Mouse (Mus musculus) c-Kit-positive CD71-positive TER-119-positive erythroid progenitor cells, embryonic 14.5 days (primary cell): ENCODE measurements around the gene Zdhhc14.

ENCODE experiments used
- DNase-seq: peaks from one replicate; pipeline ENCODE4 v3.0.0-alpha.2; 2013; ENCODE audit warnings: low spot score

Gene Zdhhc14

DNA sequence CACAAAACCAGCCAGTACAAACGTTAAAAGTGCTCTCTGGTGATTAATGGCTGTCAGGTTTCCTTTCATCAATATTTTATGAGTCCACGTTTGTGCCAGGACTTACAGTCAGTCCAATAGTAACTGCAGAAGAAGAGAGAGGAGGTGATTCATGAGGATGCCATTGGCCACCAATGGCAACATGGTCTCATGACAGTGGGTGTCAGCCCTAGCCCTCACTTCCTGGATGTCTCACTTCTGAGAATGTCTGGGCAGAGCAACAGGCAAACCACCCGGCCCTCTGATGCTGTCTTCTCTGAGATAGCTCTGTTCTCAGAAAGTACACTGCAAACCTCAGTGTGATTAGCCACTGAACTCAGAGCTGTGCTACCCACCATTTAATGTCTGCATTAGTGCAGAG, 176.1 kb downstream of the Zdhhc14 start:
- no peak for DNase-seq

DNA sequence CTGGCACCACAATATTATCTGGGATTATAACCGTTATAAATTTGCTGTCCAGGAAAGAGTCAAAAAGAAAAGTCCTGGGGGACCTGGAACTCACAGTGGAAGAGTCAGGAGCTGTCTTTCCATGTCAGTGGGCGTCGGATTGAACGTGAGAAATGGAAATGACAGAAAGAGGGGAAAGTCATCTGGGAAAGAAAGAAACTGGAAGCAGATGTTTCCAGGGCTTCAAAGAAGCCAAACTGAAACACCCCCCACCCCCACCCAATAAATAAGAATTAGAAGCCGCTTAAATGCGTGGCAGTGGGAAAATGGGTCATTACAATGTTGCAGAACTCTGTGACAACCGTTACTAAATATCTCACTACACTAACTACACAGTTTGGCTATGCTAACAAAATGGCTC, 176.6 kb downstream of the Zdhhc14 start:
- no peak for DNase-seq

DNA sequence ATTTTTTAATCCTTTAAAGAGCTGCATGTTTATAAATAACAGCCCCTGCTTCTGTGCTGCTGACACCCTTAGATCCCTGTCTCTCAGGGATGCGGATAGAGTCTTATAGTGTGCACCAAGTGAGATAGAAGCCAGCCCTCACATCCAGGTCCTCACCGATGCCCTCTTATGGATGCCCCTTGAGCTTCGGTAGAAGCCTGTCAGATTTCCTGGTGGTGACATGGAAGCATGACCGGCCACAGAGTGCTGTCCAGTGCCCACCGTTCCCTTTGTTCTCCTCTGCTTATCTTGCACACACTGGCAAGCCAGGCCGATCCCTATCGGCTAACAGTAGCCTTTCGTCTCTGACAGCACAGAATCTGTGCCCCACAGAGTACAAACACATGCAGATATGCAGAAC, 183.6 kb downstream of the Zdhhc14 start:
- no peak for DNase-seq

DNA sequence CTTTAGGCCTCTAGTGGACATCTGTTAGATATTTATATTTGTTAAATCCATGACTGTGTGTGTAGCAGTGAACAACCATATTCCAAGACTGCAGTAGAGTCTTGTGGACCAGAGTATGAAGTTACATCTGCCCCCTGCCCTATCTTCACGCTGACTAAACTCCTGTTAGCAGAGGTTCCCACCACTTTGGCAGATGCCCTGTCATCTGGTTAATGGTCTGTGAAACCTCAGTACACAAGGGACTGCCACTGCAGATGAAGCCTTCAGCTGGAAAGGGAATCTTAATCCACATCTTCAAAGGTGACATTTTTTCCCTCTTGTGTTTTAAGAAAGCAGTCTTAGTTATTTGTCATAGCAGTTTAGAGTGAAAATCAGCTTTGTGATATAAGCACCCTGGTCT, 187.0 kb downstream of the Zdhhc14 start:
- no peak for DNase-seq

DNA sequence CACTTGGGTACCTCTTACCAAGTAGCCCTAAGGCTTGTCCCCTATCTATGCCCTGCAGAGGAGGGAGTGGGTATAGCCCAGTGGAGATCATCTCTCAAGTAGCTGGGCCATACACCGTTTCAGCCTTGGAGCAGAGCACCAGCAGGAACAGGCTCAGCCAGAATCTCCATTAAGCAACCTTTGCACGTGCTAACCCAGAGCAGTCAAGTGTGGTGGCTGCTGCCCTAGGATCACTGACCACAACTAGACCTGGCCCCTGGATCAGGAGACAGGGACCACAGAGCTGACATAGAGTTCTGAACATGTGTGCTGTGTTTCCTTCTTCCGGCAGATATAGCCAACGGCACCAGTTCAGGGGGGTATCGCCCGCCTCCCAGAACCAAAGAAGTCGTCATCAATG, 193.0 kb downstream of the Zdhhc14 start:
- no peak for DNase-seq

DNA sequence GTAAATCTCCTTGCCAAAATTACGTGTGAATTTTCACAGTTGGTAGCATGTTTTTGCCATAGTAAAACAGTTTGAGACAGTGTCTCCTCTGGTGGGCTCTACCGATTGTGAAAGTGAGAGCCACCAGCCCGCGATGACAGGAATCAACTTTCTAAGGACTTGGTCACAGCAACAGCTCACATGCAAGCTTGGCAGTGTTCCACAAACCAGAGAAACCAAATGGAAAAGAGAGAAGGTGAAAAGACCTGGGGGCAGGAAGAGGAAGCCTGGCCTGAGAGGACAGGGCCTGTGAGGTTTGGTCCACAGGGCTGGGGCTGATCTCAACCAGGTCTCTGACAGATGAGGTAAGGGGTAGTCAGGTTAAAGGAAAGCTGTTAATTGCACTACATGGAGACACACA, 195.5 kb downstream of the Zdhhc14 start:
- DNase-seq: no peak

DNA sequence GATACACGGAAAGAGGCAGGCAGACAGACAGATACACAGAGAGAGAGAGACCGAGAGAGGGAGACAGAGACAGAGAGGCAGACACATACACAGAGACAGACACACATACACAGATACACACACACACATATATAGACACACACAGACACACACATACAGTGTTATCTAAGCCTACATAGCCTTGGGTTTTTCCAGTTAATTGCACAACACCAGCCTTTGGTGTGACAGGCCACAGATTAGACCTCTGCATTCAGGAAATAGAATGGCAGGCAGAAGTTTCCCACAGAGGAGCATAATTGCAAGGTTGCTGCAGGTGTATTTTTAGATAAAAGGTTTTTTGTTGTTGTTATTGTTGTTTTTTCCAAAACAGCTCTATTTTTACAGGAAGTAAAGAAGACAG, 195.9 kb downstream of the Zdhhc14 start:
- DNase-seq: no peak

DNA sequence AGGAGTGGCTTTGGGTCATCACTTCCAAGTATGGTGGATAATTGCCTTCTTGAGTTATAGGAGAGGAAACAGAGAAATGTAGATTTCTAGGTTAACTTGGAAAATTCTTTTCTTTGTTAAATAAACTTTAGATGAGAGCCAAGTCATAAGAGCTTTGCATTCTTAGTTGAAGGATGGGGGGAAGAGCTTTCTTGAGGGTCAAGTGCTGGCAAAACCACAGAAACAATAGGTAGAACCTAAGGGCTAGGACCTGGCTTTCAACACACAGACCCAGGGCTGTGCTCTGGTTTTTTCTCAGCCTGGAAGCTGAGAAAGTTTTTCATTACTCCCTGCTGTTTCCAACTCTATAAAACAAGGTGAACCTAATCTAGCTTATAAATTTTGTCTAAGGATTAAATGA, 196.3 kb downstream of the Zdhhc14 start:
- no peak for DNase-seq

DNA sequence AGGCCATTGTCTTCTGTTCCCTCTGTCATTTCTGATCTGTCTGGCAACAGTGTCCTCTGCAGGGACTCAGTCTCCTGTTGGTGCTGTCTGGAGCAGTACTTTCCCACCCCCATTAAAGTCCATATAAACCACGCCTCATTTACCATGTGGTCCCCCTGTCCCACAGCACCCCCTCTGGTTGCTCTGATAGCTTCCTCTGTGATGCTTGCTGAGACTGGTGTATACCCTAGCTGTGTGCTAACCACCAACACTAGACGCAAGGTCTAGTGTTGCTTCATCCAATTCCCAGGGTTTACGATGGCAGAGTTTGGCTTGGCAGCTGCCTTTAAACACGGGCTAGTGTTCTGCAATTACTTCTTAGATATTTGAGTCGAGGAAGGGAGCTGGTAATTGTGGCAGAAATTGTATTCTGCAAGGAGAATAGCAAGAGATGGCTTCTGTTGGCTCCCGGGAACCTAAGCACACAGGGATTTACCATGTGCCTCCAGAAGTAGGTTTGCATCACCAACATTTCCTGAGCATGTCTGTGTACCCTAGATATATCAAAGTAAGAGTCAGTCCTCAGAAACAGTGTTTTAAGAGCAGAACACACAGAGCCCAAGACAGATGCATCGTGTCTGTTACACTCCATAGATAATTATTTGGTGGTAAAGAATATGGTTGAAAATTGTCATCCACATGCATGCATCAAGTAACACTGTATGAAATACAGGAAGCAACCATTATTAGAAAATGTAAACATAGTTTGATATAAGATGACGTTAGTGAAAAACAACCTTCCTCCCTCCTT, 198.6 kb downstream of the Zdhhc14 start:
- DNase-seq: no peak

DNA sequence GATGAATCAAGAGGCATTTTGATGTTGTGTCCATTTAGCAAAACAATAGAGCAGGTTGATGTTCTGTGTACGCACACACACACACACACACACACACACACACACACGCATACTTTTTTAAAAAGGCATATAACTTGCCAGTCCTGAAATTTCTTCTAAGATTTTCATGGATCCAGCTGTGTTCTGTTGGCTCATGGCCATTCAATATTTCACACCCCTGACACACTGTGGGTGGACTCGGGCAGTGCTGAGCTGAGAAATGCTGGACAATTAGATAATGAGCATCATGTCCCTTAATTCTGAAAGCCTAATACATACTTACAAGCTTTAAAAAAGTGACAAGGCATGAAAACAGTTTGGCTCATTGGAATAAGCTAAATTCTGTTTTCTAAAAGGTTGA, 200.3 kb downstream of the Zdhhc14 start:
- DNase-seq: no peak

DNA sequence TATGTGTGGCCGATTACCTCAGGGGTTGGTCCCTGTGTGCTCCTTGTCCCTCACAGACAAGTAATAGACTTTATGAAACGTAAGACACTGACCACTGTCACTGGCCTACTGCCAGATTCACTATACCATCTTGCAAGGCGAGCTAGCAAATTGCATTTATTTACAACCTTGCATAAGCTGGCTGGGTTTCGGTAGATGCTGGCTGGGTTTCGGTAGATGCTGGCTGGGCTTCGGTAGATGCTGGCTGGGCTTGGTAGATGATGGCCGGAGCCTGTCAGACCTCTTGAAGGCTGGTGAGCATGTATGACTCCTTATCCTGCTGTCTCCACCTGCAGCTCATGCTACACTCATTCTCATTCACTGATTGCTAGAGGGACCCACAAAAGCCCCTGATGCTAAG, 200.9 kb downstream of the Zdhhc14 start:
- no peak for DNase-seq

DNA sequence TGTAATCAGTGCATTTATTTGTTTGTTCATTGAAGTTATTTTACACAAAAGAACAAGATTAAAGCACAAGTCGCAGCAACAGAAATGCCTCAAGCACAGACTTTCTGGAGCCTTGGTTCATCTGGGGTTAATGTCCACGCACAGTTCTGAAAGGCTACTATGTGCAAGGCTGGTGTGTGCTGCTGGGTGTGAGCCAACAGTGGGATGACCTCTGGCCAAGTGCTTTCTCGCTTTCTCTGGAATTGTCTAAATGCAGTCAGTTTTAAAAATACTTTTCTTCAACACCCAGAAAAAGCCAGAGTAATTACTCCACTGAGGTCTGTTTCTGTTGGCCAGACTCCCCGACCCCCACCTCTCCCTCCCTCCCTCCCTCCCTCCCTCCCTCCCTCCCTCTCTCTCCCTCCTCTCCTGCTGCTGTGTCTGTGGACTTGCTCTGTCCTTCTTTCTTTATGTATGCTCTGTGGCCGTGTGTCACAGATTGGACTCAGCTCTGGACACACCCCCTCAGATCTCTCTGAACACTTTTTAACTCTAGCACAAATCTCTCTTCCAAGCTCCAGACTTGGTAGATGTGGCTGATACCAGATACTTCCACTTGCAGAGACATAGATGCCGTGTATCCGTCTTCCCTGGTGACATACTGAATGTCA, 206.2 kb downstream of the Zdhhc14 start:
- DNase-seq: no peak

DNA sequence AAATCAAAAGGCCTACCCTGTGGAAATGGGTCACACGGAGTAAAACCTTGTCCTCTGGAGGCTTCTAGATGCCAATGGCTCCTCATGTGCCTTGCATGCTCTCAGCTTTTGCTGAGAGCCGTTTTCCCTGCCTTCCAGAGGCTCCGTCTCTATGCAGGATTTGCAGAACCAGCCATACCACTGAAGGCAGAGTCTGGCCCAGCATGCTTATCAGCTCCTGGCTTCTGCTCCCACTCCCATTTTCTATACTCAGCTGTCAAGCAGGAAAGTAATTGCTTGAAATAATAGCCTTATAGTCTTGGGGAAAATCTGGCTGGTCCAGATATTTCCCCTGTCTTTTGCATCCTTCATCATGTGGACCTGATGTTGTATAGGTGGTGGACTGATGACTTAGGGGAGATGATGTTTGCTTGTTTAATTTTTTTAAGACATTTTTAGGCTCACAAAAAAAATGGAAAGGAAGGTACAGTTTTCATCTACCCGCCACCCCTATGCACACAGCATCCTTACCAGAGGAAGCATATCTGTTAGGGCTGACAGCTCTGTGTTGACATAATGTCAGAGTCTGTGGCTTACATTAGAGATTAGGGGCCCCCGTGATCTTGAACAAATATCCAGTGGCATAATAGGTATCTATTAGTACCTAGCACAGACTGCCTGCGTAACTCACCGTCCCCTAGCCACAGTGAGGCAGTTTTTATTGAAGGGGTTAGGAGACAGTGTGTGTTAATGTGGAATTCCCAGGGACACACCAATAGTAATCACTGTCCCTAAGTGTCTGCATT, 218.2 kb downstream of the Zdhhc14 start:
- DNase-seq: no peak

DNA sequence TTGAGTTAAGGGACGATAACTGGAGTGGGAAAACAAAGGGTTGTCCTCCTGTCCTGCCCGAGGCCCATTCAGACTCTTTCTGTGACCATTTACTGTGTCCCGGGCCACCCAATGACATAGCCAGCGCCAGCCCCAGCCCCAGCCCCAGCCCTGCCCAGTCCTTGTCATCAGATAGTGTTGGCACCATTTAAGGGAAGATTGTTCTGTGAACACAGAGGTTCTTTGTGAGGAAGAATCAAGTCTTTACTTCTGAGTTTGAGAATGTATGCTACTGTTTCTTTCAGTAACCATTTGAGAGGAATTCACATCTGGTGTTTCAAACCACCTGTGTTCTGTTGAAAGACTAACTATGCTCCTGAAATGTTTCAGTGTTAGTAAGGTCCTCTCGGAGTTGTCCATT, 219.5 kb downstream of the Zdhhc14 start:
- no peak for DNase-seq

DNA sequence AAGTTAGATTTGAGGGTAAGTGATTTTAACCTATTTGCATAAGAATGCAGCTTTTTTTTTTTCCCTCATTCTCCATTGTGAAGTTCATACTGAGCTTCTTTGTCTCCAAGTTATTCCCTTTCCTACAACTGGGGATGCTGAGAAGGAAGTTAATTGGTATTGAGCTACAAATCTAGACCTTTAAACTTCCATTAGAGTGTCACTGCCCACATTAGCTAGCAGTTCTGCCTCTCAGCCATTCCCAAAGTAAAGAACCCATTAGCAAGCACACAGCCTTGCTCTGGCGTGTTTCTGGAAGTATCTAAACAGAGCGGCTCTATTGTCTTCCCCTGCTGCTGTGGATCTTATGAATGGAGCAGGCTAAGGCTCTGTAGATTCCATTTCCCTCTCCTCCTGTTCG, 220.8 kb downstream of the Zdhhc14 start:
- DNase-seq: no peak

DNA sequence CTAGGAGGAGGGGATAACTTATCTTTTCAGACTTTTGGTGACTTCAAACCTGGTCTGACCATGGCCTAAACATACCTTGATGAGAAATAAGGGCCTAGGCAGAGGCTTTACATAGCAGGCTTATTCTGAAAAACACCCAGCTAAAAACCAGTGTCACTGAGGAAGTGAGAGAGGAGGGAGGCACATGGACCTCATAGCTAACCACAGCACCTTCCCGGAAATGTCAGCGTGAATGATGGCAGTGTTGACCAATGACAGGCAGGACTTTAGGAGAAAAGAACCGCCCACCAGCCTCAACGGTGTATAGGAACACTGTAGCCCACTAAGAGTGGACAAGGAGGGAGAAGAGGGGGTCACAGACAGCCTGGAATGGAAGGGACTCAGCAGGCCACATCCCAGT, 224.6 kb downstream of the Zdhhc14 start:
- DNase-seq: no peak

DNA sequence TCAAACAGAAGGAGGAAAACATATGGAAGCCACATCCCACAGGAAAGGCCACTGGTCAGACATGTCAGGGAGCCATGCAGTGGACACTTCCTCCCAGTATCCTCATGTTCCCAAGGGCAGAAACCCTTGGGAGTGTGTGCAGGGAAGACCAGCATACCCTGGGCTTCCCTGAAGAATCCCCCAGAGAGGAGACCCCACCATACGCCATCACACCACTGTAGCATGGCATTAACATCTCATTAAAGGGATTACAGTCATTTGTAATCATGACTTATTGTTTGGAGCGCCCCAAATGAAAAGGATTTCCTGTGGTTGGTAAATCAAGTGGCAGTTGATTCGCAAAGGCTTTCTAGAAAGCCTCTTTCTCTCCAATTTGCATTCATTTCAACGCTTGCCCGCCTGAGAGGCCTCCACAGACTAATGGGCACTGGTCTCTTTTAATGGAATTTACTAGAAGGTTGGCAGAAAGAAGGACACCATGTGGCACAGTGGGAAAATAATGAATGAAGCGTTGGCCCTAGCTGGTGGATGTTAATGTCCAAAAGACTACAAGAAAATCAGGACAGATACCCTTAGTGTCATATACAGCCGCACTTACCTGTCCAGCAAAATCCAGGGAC, 226.5 kb downstream of the Zdhhc14 start:
- DNase-seq: no peak

DNA sequence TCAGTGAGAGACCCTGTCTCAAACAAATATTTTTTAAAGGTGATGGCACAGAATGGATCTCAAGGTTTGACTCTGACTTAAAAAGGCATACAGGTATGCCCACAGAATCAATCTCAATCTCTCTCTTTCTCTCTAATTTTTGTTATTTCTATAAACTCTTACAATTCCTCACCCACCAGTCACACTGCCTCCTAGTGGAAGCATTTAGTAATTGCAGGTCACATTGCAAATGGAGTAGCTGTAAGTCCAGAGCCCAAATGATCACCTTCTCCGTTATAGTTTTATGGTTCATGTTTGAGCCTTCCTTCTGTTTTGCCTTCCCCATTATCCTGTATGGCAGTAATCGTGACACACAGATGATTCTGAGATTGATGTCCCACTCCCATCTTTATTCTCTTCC, 230.4 kb downstream of the Zdhhc14 start:
- DNase-seq: peak; percentile 19

DNA sequence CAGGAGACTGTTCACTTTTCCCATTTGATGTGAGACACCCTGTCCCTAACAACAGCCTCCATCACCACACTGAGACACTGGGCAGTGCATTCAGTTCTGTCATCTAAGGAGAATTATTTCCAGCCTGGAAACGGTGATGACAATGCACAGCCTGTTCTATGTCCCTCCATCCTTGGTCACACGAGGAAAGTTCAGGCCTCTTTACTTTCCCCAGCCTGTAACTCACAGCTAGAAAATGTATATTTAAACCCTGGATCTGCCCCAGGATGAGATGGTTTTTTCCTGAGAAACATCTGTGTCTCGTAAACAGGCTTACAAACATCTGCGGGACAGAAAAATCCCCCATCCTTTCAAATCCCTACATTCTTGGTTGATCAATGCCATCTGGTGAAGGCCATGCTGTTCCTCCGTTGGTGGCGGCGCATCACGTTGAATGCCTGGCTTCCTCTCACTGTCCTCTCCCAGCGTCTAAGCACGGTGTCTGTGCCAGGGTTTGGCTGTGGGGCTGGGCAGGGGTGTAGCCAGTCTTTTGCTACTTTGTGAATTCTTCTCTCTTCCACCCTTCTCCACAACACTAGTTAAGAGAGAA, 231.3 kb downstream of the Zdhhc14 start:
- no peak for DNase-seq

DNA sequence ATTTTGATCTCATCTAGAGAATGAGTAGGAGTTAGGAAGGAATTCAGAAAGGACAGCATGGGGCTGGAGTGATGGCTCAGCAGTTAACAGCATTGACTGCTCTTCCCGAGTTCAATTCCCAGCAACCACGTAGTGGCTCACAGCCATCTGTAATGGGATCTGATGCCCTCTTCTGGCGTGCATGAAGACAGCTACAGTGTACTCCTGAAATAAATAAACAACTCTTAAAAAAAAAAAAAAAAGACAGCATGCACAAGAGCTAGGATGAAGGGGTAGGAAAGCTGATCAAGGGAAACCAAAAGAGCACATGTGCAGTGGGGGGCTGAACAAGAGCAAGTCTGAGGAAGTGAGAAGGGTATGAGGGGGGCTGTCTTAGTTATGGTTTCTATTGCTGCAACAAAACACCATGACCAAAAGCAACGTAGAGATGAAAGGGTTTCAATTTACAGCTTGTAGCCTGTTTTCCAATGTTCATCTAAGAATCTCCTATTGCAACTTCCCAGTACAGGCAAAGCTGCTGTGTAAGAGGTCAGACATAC, 237.3 kb downstream of the Zdhhc14 start:
- no peak for DNase-seq

DNA sequence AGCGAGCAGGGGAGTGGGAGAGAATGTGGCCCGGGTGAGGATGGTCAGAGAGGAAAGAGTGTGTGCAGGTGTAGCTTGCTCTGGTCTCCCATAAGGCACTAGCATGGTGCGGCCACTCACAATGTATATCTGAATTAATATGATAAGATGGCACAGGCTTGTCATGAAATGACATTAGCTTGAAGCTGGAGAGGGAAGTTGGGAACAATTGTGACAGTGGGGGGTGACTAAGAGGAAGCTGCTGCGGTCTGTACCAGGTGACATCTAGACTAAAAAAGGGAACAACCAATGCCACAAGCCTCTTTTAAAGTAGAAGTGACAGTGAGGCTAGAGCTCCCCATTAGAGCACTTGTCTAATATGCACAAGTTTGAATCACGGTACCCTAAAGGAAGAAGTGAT, 238.2 kb downstream of the Zdhhc14 start:
- no peak for DNase-seq

DNA sequence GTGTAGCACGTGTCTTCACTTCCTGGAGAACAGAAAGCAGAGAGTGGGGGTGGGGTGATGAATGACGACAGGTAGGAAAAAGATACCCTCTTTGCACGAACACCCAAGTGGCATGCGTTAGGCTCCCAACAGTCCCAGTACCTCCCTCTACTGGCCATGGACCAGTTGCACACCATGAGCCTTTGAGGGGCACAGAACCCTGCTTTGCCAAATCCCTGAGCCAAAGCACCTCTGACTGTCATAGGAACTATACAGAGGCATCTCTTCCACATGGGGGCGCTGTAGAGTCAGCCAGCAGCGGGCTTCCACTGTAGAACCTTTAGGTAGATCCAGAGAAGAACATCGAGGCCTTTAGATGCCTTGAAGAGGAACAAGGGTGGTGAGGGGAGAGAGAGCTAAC, 241.0 kb downstream of the Zdhhc14 start:
- DNase-seq: peak; percentile 50
